Mouse (Mus musculus): Measurements from ENCODE around the gene Btk.

DNA sequence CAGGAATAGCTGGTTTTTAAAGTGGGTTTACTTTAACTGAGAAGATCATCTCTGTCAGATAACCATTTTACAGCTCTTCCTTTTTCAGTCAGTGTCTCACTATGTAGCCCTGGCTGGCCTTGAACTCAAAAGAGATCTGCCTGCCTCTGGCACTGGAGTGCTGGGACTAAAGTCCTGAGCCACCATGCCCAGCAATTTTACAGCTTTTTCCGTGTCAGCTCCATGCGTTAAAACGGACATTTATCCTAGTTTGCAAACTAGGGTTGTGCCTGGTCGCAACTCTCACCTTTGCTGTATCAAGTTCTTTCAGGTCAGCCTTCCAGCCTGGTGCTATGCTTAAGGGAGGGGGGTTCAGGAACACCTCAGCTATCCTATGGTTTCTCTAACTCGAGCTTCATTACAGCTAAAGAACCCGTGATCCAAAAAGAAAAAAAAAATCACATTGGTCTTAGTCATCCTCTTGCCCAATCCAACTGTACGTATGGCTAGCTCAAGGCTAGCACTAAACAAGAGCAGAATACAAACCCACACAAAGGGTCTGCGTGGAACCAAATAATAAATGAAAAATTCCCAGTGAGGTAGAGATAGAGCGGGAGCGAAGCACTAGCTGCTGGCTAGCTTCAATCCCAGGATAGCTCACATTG, 16.7 kb upstream of the Btk start:
- TF ChIP-seq CTCF (IDR thresholded peaks at IDR 0.05; ENCODE audit: control insufficient read depth, insufficient read depth, insufficient replicate concordance, low read depth, low read length), result no peak
- no peak for TF ChIP-seq POLR2A (IDR thresholded peaks at IDR 0.05; ENCODE audit: control insufficient read depth, low read depth, low read length)

Data from testis, adult 2 months (tissue).